Mouse (Mus musculus) c-Kit-positive CD71-negative TER-119-negative erythroid progenitor cells, embryonic 14.5 days (primary cell): ENCODE measurements at regions not wholly inside any gene's neighbourhood (a gene's known extent, or its start where the extent isn't known, plus 50 kb on each side); places are given as distances from the start of the nearest gene placed in this dataset.
A peak's percentile ranks its signal among the peaks of the same experiment; 100 is the strongest.

ENCODE experiments used
- DNase-seq: peaks from one replicate; pipeline ENCODE4 v3.0.0-alpha.2; 2013; ENCODE audit warnings: low read depth

DNA sequence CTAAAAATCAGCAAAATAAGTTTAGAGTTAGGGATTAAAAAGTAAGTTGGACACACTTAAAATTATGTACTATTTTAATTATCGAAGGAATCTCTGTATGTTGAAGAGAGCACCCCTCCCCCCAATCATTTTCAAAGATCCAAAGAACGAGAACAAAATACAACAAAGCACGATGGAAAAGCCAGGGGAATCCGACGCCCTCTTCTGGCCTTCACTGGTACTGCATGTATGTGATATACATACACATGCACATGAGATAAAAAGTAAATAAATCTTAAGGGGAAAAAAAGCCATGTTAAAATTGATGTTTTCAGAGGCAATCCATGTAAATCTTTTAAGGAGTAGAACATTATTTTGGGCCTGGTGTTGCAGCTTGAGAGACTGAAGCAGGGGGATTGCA lies 155.9 kb upstream of the Zfp507 start:
- no peak for DNase-seq

DNA sequence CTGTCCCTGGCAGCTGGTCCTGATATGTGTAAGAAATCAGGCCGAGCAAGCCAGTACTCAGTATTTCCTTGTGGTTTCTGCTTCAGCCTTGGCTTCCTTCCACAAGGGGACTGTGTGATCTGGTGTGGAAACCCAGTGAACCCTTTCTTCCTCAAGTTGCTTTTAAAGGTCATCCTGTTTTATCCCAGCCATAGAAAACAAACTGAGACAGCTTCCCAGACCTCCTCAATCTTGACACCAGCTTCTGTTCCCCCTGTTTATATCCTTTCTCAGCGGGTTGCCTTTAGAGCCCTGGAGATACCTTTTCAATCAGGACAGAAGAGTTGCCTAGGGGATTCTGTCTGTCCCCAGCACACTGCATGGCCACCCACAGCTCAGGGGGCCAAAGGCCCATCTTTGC lies 155.2 kb upstream of the Zfp507 start:
- DNase-seq, result no peak

DNA sequence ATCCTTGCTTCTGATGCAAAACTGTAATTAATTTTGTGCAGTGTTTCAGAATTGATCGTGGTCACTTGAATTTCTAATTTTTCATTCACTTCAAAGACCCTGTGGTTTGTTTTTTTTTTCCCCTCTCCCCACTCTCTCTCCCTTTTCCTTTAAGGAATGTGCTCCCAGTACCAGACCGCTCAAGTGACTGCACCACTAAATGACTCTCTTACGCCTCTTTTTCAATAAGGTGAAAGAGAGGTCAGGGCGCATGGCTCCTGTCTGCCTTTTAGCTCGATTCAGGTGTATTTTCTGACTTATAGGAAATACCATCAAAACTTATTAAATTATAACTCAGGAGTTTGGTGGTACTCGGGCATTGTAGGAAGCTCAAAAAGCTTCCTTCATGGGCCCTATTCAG lies 146.0 kb upstream of the Zfp507 start:
- DNase-seq, result no peak

DNA sequence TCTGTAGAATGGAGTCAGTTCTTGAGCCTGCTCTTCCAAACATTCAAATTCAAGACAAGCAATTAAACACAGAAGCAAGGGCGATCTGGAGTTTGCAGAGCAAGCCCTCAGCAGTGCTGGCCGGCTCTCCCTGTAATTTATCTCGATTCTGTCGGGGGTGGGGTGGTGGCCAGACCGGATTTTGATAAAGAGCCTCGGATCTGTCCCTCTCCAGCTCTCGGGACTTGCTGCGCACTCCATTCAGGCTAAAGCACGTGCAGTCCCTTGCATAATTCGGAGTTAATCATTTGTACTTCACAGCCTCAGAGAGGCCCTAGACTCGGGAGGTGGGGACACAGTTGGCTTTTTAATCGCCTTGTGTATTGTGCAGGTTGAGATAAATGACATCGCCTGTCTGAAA lies 145.6 kb upstream of the Zfp507 start:
- no peak for DNase-seq

DNA sequence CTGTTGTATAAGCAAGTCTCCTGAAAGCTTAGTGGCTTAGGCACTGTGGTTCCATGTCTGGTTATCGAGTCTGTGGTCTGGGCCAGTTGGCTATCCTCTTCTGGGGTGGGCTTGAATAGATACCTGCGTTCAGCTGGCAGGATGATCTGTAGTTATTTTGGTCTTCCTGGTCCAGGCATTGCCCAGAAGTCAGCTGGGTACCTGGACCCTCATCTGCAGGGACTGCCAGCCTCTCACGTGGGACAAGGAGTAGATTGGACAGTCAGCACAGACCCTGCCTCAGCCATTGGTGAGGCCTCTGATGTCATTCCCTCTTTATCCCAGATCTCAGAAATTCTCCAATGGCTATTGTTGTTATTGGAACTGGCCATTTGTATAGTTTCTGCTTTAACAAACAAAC lies 138.3 kb upstream of the Zfp507 start:
- DNase-seq, result no peak

DNA sequence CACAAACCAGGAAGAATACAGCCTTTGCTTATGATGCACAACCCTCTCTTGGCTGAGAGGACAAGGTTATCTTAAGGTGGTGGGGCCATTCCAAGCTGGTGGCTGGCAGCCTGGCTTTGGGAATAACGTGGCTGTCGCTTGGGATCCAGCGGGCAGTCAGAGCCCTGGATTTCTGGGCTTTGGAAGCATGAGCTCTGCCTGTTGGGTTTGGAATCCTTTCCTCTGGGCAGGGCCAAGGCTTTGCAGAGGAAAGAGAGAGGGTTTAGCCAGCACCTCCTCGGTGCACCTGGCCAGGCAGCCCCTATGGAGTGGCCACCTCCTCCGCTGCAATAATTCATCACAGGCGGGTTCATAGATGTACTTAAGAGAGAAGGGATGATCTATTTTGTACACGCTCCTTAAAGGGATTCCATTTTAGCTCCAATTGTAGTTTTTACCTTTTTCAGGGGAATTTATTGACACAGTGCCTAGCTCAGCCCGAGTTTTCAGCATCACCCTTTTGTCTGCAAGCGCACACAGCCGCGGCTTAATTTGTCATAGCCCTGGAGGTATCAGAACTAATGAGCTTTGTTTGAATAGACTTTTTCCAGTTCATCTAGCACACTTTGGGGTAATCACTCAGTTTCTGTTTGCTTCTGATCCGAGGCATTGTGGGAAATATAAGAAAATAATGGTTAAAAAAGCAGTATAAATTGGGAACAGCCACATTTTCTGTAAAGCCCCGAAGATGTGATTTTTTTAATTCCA lies 135.5 kb upstream of the Zfp507 start:
- DNase-seq, result no peak

DNA sequence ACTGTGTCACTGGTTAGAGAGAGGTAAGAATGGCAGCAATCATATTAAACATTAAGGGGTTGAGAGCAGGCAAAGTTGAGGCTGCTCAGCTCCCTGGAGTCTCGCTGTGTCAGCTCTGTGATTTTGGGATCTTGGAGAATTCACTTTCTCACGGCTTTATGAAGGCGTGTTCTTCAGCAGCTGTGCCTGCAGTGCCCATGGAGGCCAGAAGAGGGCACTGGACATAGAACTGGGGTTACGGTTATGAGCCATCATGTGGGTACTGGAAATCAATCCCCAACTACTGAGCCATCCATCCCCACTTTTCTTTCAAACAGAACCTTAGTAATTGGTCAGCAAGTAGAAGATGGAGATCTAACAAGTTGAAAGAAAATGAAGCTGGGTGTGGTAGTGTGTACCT lies 123.9 kb upstream of the Zfp507 start:
- no peak for DNase-seq

DNA sequence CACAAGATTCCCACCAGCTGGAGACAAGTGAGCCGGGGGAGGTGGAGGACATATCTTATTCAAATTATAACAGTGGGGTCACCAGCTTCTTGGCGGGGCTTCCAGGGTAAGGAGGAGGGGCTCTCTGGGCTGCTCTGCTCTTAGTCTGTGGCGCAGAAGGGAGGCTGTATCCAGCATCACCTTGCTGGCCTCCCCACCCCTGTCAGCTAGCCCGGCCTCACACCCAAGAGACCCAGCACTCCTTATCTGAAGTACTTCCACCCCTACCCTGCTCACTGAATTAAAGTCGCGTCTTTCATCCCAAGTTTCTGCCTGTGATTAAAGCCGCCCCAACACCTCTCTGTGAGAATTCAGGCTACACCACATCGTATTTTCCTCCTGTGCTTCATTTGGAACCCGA lies 119.8 kb upstream of the Zfp507 start:
- no peak for DNase-seq

DNA sequence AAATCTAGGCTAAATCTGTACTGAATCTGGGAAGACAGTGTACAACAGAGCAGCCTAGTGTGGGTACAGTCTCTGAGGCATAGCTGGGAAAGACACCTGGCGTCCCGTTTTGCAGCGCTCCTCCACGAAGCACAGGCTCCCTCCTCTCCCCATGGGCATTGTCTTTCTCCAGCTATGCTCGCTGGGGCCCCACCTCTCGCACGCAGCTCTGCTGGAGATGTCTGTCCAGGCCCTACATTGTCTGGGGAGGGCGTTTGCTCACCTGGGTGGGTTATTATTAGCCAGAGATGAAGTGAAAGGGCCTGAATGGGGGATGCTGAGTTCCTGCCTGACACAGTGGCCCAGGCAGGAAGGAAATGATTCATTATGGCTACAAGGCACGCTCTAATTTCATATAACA lies 118.1 kb upstream of the Zfp507 start:
- no peak for DNase-seq

DNA sequence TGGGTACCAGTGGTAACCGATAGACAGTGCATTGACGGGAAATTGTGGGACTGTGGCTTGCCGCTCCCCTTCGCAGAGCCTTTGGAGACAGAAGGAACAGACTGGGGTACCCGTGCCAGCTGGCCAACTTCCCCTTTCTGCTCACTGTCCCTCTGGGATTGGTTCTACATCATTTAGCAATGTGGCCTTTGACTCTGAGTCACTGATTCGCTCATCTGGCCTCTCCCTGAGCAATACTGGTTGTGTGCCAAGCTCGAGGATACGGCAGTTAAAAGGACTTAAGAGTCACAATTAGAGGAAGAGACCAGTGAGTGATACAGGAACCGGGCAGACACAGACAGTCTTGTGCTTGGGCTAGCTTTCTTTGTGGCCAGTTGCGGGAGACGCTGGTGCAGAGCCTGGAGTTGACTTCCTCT lies 117.4 kb upstream of the Zfp507 start:
- peak; percentile 30 for DNase-seq

DNA sequence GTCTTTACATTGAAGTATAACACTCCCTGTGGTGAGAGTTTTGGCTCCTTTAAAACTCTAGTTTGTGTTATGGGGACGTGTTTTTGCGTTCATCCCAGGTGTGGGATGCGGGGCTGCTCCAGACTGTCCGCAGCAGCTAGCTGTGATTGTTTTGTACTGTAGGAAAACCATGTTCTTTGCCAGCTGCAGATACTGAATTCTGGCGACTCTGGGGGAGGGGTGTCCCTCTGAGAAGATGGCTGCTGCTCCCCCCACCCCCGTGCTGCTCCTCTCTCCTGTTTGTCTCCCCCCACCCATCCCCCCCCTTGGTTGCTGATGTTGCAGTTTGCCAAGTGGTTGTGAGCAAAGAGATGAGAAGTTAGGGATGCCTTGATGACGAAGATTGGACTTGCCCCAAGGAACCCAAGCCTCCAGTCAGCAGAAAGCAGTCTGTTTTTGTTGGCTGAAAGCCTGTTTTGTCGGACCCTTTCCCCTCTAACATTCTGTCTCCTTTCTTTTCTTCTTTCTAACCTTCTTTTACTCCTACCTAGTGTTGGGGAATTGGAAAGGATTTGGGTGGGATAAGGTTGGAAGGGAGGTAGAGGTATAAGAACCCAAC lies 107.4 kb upstream of the Zfp507 start:
- no peak for DNase-seq

DNA sequence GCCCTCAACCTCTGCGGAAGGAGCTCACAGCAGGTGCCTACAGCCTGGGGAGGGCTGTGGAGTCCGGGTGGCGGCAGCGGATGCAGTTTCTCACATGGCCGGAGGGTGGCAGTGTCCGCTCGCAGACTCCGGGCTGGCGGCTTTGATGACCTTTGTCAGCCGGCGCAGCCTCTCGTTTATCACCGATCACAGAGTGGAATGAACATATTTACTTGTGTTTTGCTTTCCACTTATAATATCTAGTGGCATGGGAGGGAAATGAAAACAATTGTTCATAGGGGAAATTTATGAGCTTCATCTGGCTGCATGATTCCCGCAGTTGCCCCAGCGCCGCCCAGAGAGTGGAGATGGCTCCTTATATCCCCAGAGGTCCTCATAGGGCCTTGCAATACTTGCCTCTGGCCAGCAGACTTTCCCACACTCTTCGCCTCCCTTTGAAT lies 99.2 kb upstream of the Zfp507 start:
- DNase-seq, result peak; percentile 28

DNA sequence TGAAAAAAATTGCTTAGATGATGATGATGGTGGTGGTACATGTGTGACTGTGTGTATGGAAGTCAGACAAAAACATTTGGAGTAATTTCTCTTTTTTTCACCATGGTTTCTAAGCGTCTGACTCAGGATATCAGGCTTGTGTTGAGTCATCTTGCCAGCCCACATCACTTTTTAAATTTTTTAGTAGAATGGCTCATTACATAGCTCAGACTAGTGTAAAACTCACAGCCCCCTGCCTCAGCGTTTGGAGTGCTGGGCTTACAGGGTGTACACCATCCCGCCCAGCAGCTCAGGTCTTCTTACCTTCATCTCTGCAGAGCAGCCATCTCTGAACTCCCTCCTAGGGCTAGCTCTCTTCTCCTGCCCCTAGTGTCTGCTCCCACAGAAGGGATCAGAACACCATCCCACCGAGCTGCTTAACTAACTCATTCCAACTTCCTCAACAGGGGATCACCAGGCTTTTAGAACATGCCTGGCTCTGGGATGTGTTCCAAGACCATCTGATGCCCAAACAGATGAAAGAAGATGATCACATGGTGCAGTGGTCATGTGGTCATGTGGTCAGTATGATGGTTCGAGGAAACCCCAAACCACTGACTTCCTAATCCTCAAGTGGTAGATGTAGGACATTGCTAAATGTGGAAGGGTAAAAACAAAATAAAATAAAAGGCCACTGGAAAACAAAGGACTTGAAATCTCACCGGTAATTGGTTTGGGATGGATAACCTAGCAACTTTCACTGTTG lies 96.1 kb upstream of the Zfp507 start:
- DNase-seq, result no peak

DNA sequence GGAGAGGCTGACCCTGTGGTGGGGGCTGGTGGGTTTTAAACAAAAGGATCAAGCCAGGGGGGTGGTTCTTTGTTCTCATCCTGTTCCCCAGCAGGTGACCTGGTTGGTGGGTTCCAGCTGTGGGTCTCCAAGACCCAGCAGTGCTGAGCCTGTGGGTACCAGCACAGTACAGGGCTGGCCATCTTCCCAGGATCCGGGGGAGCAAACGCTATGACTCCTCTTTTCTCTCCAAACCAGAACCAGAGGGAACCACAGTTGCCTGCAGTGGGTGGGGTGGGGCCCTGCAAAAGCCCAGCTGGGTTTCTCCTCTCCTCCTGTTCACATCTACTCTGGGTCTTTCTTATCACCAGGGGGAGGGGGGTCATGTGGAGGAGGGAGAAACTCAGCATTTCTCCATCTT lies 90.5 kb upstream of the Zfp507 start:
- DNase-seq, result no peak

DNA sequence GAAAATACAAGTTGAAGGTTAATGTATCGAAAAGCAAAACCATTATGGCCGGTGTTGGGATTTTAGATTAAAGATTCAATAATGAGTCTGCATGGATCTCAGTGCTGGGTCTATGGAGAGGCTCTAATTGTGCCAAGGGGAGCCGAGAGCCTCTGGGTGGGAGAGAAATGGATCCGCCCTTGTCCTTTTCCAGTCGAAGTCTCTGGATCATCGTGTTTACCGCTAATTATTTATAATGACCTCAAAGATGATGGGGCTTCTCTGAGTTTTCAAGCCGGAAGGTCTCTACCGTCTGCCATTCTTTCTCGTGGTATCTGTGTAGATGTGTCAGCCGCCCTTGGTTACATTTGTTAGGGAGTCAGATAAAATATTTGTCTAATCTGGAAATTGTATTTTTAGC lies 83.2 kb upstream of the Zfp507 start:
- no peak for DNase-seq

DNA sequence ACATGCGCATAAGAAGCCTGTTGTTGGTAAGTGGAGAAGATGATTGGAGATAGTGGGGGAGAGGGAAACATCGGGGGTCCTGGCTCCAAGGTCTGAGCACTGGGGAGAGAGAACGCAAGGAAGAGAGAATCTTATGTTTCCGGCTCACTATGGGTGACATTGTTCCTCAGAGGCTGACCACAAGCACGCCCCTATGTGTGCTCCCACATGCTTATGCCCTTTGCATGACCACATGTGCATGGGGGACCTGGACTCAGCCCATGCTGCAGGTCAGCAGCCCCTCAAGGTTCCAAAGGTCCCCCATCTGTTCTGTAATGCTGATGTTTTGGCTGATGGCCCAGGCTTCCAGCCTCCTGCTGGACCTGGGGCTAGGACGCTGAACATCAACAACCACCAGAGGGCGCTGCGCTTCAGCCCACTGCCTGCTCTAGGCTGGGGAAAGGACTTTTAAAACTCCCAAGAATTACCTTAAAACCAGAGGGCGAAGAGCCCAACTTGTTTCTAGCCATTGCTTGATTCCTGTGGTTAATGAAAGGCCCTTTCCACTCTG lies 77.0 kb upstream of the Zfp507 start:
- no peak for DNase-seq

DNA sequence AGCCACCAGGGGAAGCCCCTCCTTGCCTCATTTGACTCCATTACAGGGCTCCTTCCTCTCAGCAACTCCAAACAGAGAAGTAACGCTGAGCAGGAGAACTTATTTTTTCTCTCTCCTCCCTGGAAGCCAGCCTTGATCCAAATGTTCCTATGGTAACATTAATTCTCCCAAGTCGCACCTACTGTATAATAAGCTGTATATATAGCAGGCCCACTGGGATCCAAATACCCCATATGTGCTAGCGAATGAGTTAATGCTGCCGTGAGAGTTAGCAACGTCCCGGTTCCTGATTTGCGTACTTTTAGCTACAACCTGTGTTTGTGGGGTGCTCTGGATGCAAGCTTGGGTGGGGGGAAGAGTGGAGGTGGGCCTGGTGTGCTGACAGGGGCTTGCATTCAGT lies 75.4 kb upstream of the Zfp507 start:
- no peak for DNase-seq

DNA sequence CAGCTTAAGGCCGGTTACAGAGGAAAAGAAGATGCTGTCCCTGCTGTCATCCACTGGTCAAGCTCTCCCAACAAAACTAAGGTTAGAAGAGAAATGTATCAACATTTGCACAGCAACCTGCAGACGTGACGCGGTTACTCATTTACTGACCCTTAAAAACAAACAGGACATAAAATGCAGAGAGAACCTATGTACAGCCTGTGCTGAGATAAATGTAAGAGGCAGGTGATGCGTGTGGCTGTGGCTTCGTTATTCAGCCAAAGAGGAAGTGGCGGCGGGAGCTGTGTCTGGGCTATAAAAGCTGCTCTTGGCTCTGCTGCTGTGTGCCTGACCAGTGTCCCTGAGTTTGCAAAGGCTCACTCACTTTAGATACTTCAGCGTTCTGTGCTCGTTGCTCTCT lies 58.2 kb upstream of the Zfp507 start:
- no peak for DNase-seq

DNA sequence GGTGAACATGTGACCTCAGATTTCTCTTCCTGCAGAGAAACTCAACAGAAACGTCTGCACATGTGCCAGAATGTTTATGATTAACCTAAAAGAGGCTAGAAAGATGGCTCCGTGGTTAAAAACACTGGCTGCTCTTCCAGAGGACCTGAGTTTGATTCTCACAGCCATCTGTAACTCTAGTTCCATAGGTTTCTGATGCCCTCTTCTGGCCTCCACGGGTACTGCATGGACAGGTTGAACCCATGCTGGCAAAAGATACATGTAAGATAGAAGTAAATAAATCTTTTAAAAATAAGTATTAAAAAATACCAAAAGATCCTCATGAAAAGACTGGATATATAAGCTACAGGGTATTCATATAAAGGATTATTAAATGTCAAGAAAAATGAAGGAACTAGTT lies 56.8 kb upstream of the Zfp507 start:
- DNase-seq, result peak; percentile 13

DNA sequence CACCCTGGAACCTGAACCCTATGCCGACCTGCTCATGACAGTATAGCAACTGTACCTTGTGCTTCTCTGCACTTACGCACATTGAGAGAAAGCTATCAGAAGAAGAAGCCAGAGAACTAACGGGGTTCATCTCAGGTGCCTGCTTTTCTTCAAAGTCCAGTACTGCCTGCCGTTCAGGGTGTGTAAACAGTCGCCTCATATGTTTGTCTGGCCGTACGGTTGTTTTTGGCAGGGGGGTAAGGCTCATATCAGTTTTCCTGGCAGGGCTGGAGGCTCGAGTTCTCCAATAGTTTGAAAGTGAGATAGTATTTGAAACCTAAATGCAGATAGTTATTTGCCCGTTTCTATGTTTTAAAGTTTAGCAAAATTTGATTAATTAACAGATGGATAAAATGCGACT lies 54.9 kb upstream of the Zfp507 start:
- DNase-seq, result no peak
